Mouse (Mus musculus): ENCODE results near the gene Alg12.

Gene Alg12

GRCm38 (mm10) chr15:88854969-88855830 is 36.1 kb upstream of the Alg12 start:
- no peak for DNase-seq (ENCODE audit: low spot score)

- DNase-seq (ENCODE audit: low spot score), result no peak
Measured at GRCm38 (mm10) chr15:88854119-88854968, 35.2 kb upstream of the Alg12 start.

DNA sequence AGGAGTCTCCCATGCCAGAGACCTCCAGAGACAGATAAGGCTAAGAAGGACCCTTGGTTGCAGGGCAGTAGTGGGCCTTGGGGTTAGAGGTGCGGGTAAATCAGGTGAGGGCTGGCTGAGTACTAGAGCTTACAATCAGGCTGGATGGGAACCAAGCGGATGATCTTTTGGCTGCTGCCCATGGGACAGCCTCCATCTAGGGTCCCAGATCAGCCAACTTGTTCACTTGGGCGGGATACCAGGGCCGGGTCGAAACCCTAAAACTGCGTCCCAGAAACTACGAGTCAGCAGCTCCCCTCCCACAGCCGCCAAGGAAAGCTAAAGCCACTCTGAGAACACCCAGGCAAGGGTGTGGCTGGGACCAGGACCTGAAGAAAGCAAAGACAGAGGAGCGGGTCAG is 34.0 kb upstream of the Alg12 start:
- no peak for DNase-seq (ENCODE audit: low spot score)

DNA sequence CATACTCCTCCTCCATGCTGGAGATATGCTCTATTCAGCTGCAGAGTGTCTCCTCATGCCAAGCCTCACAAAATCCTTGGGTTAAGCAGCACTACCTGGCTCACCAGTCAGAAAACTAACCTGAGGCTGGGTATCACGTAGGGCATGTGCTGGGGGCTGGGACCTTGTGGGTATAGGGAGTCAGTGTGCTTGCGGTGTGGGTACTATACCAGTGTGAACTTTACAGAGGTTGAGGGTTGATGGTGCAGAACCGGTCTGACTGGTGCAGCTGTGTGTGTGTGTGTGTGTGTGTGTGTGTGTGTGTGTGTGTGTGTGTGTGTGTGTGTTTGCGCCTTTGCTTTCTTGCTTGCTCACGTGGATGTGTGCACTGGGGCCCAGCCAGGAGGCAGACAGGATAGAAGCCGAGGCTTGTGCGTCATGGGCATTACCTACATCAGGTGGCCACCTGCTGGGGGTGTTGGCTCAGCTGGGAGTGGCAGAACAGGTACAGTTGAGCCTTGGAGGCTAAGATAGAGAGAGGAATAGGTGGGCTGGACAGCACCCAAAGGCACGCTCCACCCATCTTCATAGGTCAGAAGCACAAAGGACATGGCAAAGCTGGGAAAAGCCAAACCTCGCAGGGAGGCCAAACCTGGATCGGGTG is 32.5 kb upstream of the Alg12 start:
- no peak for DNase-seq (ENCODE audit: low spot score)

DNA sequence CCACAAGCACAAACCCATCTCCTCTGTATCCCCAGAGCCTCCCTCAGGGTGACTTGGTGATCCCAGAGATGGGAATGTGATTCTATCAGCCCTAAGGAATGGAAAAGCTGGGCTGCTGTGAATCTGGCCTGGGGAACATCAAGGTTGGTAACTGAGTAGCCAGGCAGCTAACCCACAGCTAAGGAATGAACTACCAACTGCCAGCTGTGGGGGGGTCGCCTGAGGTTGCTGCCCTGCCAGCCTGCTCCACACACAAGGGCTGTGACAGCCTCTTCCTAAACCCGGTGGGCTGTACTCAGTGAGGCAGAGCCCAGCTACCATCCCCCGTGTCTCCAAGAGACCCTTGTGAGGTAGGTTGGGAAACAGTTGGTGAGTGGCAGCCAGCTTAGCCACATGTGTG is 32.0 kb upstream of the Alg12 start:
- DNase-seq (ENCODE audit: low spot score), result no peak

- no peak for DNase-seq (ENCODE audit: low spot score)
Measured at GRCm38 (mm10) chr15:88850146-88850826, 31.2 kb upstream of the Alg12 start.

DNA sequence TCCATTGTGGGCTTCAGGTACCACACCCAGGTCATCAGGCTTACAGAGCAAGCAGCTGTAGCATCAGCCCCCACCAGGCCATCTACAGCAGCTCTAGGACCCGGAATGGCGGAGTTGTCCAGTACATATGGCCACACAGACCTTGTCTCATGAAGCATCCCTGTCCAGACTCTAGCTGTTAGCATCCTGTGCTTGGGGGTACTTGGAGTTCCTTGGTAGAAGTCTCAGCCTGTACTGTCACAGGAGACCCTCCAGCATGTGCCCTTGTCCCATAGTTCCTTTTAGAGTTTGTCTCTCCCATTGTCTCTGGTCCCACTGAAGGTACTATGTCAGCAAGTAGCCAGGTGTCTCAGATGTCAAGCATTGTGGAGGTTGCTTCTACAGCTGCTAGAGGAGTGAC is 30.5 kb upstream of the Alg12 start:
- DNase-seq (ENCODE audit: low spot score), result no peak

GRCm38 (mm10) chr15:88848661-88849060 is 29.5 kb upstream of the Alg12 start:
- DNase-seq (ENCODE audit: low spot score), result no peak

- no peak for DNase-seq (ENCODE audit: low spot score)
Measured at GRCm38 (mm10) chr15:88844966-88845365, 25.8 kb upstream of the Alg12 start.

GRCm38 (mm10) chr15:88843486-88844097 is 24.5 kb upstream of the Alg12 start:
- no peak for DNase-seq (ENCODE audit: low spot score)

DNA sequence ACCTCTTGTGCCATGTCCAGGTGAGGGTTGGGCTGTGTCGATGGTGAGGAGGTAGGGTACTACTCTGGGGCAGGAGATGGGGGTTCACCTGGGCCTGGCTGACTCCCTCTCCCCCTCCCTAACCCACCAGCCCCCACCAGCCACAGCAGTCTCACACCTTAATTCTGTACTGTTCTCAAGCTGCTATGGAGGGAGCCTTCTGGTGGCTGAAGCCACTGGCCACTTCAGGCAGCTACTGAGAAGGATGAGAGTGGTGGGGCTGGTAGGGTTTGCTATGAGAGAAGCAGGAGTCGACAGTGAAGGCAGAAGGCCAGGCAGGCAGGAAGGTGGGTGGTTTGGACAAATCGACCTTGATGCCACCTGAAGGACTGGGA is 23.2 kb upstream of the Alg12 start:
- DNase-seq (ENCODE audit: low spot score), result no peak

- DNase-seq (ENCODE audit: low spot score), result no peak
Measured at GRCm38 (mm10) chr15:88841580-88842299, 22.6 kb upstream of the Alg12 start.

- no peak for DNase-seq (ENCODE audit: low spot score)
Measured at GRCm38 (mm10) chr15:88841160-88841559, 22.0 kb upstream of the Alg12 start.

- no peak for DNase-seq (ENCODE audit: low spot score)
Measured at GRCm38 (mm10) chr15:88840126-88840525, 21.0 kb upstream of the Alg12 start.

DNA sequence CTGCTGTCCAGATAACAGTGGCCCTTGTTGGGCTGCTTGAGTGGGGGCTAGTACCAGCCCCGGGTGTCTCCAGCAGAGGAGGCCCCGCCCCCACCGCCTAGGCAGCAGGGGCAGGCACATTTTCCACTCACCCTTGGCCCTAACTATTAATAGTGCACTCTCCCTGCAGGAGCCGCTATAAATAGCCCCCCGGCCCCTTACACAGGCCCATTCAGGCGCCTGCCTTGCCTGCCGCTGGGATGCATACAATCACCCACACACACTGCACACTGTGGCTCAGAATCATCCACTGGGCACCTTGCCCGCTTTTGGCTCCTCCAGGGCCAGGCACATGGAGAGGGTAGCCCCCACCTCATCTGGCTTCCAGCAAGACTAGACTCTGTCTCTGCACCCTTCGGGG is 20.2 kb upstream of the Alg12 start:
- DNase-seq (ENCODE audit: low spot score), result no peak

- no peak for DNase-seq (ENCODE audit: low spot score)
Measured at GRCm38 (mm10) chr15:88837977-88838376, 18.9 kb upstream of the Alg12 start.

DNA sequence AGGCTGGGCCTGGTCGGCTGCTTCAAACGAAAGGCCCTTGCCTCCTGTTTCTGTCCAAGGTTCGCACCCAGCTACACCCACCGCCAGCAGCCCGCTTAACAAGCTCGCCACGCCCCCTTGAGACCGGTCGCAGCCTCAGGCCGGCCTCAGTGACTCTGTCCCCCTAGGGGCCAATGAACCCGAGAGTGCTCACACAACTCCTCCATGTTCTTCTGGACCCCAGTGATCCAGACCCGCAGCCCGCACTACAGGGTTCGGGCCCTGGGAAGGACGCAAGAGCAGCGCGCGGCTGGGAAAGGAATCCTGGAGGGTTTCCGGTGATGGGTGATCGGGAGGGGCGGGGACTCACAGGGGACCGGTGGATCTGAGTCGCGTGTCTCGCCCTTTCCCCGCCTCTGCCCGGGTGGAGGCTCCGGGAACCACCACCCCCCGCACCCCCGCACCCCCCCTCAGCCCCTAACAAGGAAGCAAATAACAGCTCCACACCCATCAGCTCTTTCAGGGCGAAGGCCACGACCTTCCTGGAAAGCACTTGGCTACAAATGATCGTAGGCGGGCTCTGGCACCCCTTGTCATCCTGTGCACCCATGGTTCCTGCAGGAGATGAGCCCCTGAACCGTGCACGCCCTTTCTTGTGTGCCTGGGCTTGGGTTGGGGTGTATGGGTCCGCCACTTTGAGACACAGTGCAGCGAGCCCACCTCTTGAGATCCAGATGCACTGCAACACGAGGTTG is 18.2 kb upstream of the Alg12 start:
- no peak for DNase-seq (ENCODE audit: low spot score)

DNA sequence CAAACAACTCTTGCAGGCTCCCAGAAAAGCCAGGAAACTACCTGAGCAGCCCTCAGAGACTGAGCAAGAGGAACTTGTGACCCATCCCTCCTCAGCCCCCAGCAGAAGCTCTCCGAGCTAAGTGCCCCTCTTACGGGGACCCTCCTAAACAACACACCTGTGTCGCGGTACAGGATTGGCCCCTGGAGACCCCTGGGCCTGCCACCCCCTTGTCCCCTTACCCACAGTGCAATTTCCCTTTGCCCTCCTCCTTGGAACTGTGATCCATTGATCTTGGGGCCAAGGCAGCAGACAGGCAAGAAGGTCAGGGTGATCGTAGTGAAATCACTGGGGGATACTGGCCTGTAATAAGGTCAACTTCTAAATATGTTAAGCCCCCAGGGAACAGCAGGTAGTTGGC is 17.5 kb upstream of the Alg12 start:
- no peak for DNase-seq (ENCODE audit: low spot score)

GRCm38 (mm10) chr15:88836031-88836430 is 16.9 kb upstream of the Alg12 start:
- DNase-seq (ENCODE audit: low spot score), result no peak

DNA sequence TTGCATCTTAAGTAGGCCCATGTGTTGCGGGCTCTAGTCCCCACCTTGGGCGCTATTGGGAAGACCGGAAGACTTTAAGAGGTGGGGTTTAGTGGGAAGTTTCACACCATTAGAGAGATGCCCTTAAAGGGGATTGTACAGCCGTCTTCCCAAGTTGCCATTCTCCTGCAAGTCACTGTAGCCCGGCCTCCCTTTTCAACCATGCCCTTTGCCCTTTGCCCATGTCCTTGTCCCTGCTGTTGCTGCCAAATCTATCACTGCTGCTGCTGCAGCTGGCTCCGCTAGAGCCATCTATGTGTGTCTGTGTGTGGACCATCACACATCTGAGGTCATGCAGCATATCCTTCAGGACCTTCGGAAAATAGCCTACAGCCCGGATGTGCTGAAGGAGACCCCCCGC is 13.4 kb upstream of the Alg12 start:
- DNase-seq (ENCODE audit: low spot score), result no peak

Data from urinary bladder, postnatal 10 days (tissue).